Mouse (Mus musculus): Measurements from ENCODE around the gene Cep152. TPM values are rescaled to one million over a fixed set of nuclear protein-coding genes. Genes with fewer than 3 reads are reported as not detected.

The Cep152 gene
- polyA plus RNA-seq, 1 experiment from 2014 or later, result 4.0 TPM

DNA sequence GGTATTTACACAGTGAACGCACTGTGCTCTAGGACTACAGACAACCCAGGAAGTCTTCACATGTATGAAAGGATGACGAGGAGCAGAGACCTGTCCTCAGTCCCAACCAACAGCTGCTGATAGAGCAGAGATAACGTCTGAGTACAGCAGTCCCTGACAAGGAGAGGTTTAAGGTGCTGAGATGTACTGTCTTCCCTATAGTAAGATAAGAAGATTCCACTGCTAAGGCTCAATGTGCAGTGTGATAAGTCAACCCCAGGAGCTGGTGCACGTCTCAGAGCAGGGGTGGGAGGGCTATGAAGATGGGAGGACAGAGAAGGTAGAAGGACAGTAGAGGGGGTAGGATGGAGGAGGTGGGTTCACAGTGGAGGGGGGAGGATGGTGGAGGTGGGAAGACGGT is 43.8 kb downstream of the Cep152 start:
- Histone ChIP-seq H3K9me3 (ENCODE audit: control insufficient read depth, low read length) (no peaks in the 10 kb centered on the region), H3K36me3 (ENCODE audit: control insufficient read depth, insufficient read depth, low read length) (peaks cover 85% of the 10 kb centered on the region)

GRCm38 (mm10) chr2:125577670-125578069 is 47.2 kb downstream of the Cep152 start:
- Histone ChIP-seq H3K36me3 (ENCODE audit: control insufficient read depth, insufficient read depth, low read length) (peaks cover 85% of the 10 kb centered on the region), H3K4me1 (ENCODE audit: control insufficient read depth in 2 of 2, insufficient read depth in 2 of 2, low read length in 2 of 2) (no peaks in the 10 kb centered on the region), H3K27me3 (ENCODE audit: control insufficient read depth, insufficient read depth, low read length) (no peaks in the 10 kb centered on the region), H3K4me3 (ENCODE audit: control insufficient read depth in 1 of 2, insufficient read depth in 1 of 2, low read depth in 1 of 2, low read length in 2 of 2) (no peak overlapping the region), H3K9me3 (ENCODE audit: control insufficient read depth, low read length) (no peaks in the 10 kb centered on the region), H3K4me2 (ENCODE audit: low read length) (no peak overlapping the region), H3K27ac (replicated peaks in 1 of 2; ENCODE audit: control insufficient read depth in 1 of 2, insufficient read depth in 1 of 2, low read depth in 2 of 2, low read length in 2 of 2) (no peak overlapping the region), H3K9ac (ENCODE audit: low read length) (no peak overlapping the region)
- ATAC-seq (ENCODE audit: insufficient number of reproducible peaks, insufficient read depth, low FRiP score, low read depth), result no peak
- 64% methylated on average over 4 of the region's 4 CpGs for WGBS

More for the DNA sequence above, 43.8 kb downstream of the Cep152 start:
- Histone ChIP-seq H3K4me3 (ENCODE audit: control insufficient read depth in 1 of 2, insufficient read depth in 1 of 2, low read depth in 1 of 2, low read length in 2 of 2) (no peak overlapping the region), H3K4me1 (ENCODE audit: control insufficient read depth in 2 of 2, insufficient read depth in 2 of 2, low read length in 2 of 2) (no peaks in the 10 kb centered on the region), H3K27me3 (ENCODE audit: control insufficient read depth, insufficient read depth, low read length) (no peaks in the 10 kb centered on the region), H3K4me2 (ENCODE audit: low read length) (no peak overlapping the region), H3K27ac (replicated peaks in 1 of 2; ENCODE audit: control insufficient read depth in 1 of 2, insufficient read depth in 1 of 2, low read depth in 2 of 2, low read length in 2 of 2) (no peak overlapping the region), H3K9ac (ENCODE audit: low read length) (no peak overlapping the region)
- ATAC-seq (ENCODE audit: insufficient number of reproducible peaks, insufficient read depth, low FRiP score, low read depth), result no peak
- WGBS, result 31% methylated on average over 5 of the region's 5 CpGs

- Histone ChIP-seq H3K36me3 (ENCODE audit: control insufficient read depth, insufficient read depth, low read length) (peaks cover 83% of the 10 kb centered on the region), H3K9me3 (ENCODE audit: control insufficient read depth, low read length) (no peaks in the 10 kb centered on the region), H3K4me3 (ENCODE audit: control insufficient read depth in 1 of 2, insufficient read depth in 1 of 2, low read depth in 1 of 2, low read length in 2 of 2) (no peak overlapping the region), H3K27me3 (ENCODE audit: control insufficient read depth, insufficient read depth, low read length) (no peaks in the 10 kb centered on the region), H3K27ac (replicated peaks in 1 of 2; ENCODE audit: control insufficient read depth in 1 of 2, insufficient read depth in 1 of 2, low read depth in 2 of 2, low read length in 2 of 2) (no peak overlapping the region), H3K4me2 (ENCODE audit: low read length) (no peak overlapping the region), H3K9ac (ENCODE audit: low read length) (no peak overlapping the region), H3K4me1 (ENCODE audit: control insufficient read depth in 2 of 2, insufficient read depth in 2 of 2, low read length in 2 of 2) (no peaks in the 10 kb centered on the region)
- no peak for ATAC-seq (ENCODE audit: insufficient number of reproducible peaks, insufficient read depth, low FRiP score, low read depth)
- WGBS, result 66% methylated on average over 8 of the region's 8 CpGs
Observed at GRCm38 (mm10) chr2:125576498-125576897, 48.4 kb downstream of the Cep152 start.

- H3K4me3 ChIP-seq (ENCODE audit: control insufficient read depth in 1 of 2, insufficient read depth in 1 of 2, low read depth in 1 of 2, low read length in 2 of 2), result no peak overlapping the region
- no peaks in the 10 kb centered on the region for H3K27me3 ChIP-seq (ENCODE audit: control insufficient read depth, insufficient read depth, low read length)
- no peak overlapping the region for H3K27ac ChIP-seq (replicated peaks in 1 of 2; ENCODE audit: control insufficient read depth in 1 of 2, insufficient read depth in 1 of 2, low read depth in 2 of 2, low read length in 2 of 2)
- no peak for ATAC-seq (ENCODE audit: insufficient number of reproducible peaks, insufficient read depth, low FRiP score, low read depth)
- H3K4me1 ChIP-seq (ENCODE audit: control insufficient read depth in 2 of 2, insufficient read depth in 2 of 2, low read length in 2 of 2), result no peaks in the 10 kb centered on the region
- H3K9ac ChIP-seq (ENCODE audit: low read length), result no peak overlapping the region
- no peaks in the 10 kb centered on the region for H3K9me3 ChIP-seq (ENCODE audit: control insufficient read depth, low read length)
- WGBS, result 83% methylated on average over 3 of the region's 3 CpGs
- H3K4me2 ChIP-seq (ENCODE audit: low read length), result no peak overlapping the region
- peaks cover 83% of the 10 kb centered on the region for H3K36me3 ChIP-seq (ENCODE audit: control insufficient read depth, insufficient read depth, low read length)
Observed at GRCm38 (mm10) chr2:125575766-125576165, 49.1 kb downstream of the Cep152 start.

- H3K4me1 ChIP-seq (ENCODE audit: control insufficient read depth in 2 of 2, insufficient read depth in 2 of 2, low read length in 2 of 2), result 0 out of 4 replicates have a peak, but pooled peaks cover 2 to 3% of the 10 kb centered on the region in 2 experiments
- H3K9ac ChIP-seq (ENCODE audit: low read length), result no peak overlapping the region
- ATAC-seq (ENCODE audit: insufficient number of reproducible peaks, insufficient read depth, low FRiP score, low read depth), result no peak
- no peaks in the 10 kb centered on the region for H3K27me3 ChIP-seq (ENCODE audit: control insufficient read depth, insufficient read depth, low read length)
- peaks cover 55% of the 10 kb centered on the region for H3K36me3 ChIP-seq (ENCODE audit: control insufficient read depth, insufficient read depth, low read length)
- H3K27ac ChIP-seq (replicated peaks in 1 of 2; ENCODE audit: control insufficient read depth in 1 of 2, insufficient read depth in 1 of 2, low read depth in 2 of 2, low read length in 2 of 2), result no peak overlapping the region
- WGBS, result 88% methylated on average over 11 of the region's 11 CpGs
- H3K9me3 ChIP-seq (ENCODE audit: control insufficient read depth, low read length), result no peaks in the 10 kb centered on the region
- no peak overlapping the region for H3K4me3 ChIP-seq (ENCODE audit: control insufficient read depth in 1 of 2, insufficient read depth in 1 of 2, low read depth in 1 of 2, low read length in 2 of 2)
- H3K4me2 ChIP-seq (ENCODE audit: low read length), result no peak overlapping the region
Observed at GRCm38 (mm10) chr2:125563884-125564283, 61.0 kb downstream of the Cep152 start.

- H3K9me3 ChIP-seq (ENCODE audit: control insufficient read depth, low read length), result no peaks in the 10 kb centered on the region
- H3K4me3 ChIP-seq (ENCODE audit: control insufficient read depth in 1 of 2, insufficient read depth in 1 of 2, low read depth in 1 of 2, low read length in 2 of 2), result no peak overlapping the region
- whole genome bisulfite sequencing, result 95% methylated on average over 8 of the region's 8 CpGs
- H3K9ac ChIP-seq (ENCODE audit: low read length), result no peak overlapping the region
- ATAC-seq (ENCODE audit: insufficient number of reproducible peaks, insufficient read depth, low FRiP score, low read depth), result no peak
- H3K4me1 ChIP-seq (ENCODE audit: control insufficient read depth in 2 of 2, insufficient read depth in 2 of 2, low read length in 2 of 2), result 0 out of 4 replicates have a peak, but pooled peaks cover 2 to 3% of the 10 kb centered on the region in 2 experiments
- no peak overlapping the region for H3K4me2 ChIP-seq (ENCODE audit: low read length)
- no peak overlapping the region for H3K27ac ChIP-seq (replicated peaks in 1 of 2; ENCODE audit: control insufficient read depth in 1 of 2, insufficient read depth in 1 of 2, low read depth in 2 of 2, low read length in 2 of 2)
- H3K27me3 ChIP-seq (ENCODE audit: control insufficient read depth, insufficient read depth, low read length), result no peaks in the 10 kb centered on the region
- H3K36me3 ChIP-seq (ENCODE audit: control insufficient read depth, insufficient read depth, low read length), result peaks cover 40% of the 10 kb centered on the region
Observed at GRCm38 (mm10) chr2:125562407-125562806, 62.5 kb downstream of the Cep152 start.

DNA sequence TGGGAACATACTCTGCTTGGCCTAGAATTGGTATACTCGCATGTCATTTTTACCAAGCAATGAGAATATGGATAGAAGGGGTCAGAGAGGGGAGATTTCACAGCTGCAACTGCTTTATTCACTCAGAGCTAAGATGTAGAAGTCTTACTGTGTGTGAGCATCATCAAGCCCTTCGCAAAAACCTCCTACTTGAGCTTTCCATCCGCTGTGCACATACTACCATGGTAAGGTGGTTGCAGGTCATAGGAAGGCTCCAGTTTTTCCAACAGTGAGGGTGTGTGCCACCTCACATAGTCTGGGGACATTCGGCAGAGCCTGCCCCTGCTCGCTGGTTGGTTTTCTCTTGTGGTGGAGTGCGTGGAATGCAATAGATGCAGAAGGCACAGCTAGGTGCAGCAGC is 64.9 kb downstream of the Cep152 start:
- no peak for ATAC-seq (ENCODE audit: insufficient number of reproducible peaks, insufficient read depth, low FRiP score, low read depth)
- H3K4me2 ChIP-seq (ENCODE audit: low read length), result no peak overlapping the region
- H3K4me1 ChIP-seq (ENCODE audit: control insufficient read depth in 2 of 2, insufficient read depth in 2 of 2, low read length in 2 of 2), result 0 out of 4 replicates have a peak, but pooled peaks cover 2 to 3% of the 10 kb centered on the region in 2 experiments
- H3K27ac ChIP-seq (replicated peaks in 1 of 2; ENCODE audit: control insufficient read depth in 1 of 2, insufficient read depth in 1 of 2, low read depth in 2 of 2, low read length in 2 of 2), result no peak overlapping the region
- H3K36me3 ChIP-seq (ENCODE audit: control insufficient read depth, insufficient read depth, low read length), result peaks cover 20% of the 10 kb centered on the region
- H3K4me3 ChIP-seq (ENCODE audit: control insufficient read depth in 1 of 2, insufficient read depth in 1 of 2, low read depth in 1 of 2, low read length in 2 of 2), result no peak overlapping the region
- H3K9ac ChIP-seq (ENCODE audit: low read length), result no peak overlapping the region
- 87% methylated on average over 6 of the region's 6 CpGs for WGBS
- no peaks in the 10 kb centered on the region for H3K9me3 ChIP-seq (ENCODE audit: control insufficient read depth, low read length)
- no peaks in the 10 kb centered on the region for H3K27me3 ChIP-seq (ENCODE audit: control insufficient read depth, insufficient read depth, low read length)

Data from heart, embryonic 14.5 days (tissue).